Mouse (Mus musculus) liver, embryonic 14.5 days (tissue): ENCODE results near the gene Isoc2a. TPM values are rescaled to one million over a fixed set of nuclear protein-coding genes. Genes with fewer than 3 reads are reported as not detected.

Experiments used
- ATAC-seq: fragments of 200-750 bp; cut with Nextera tagmentation; 2 replicates; pipeline ENCODE4 v1.8.0; 2017; ENCODE audit warnings: moderate number of reproducible peaks, mild to moderate bottlenecking, moderate library complexity; ENCODE audit not compliant: insufficient read depth
- DNase-seq, 3 experiments: peaks; one replicate each; pipeline ENCODE4 v3.0.0-alpha.2; 2012 to 2013; ENCODE audit warnings: low read depth in 3 of 3, low spot score in 3 of 3
- H3K27ac ChIP-seq: fragments of 300-500 bp; sonication (generic); 2 replicates; pipeline ENCODE4 v1.5.1; 2014; ENCODE audit warnings: moderate library complexity, mild to moderate bottlenecking, control low read depth, inconsistent platforms
- H3K27me3 ChIP-seq: fragments of 300-500 bp; sonication (generic); 2 replicates; pipeline ENCODE4 v1.6.1; 2014; ENCODE audit warnings: mild to moderate bottlenecking, low read length, moderate library complexity; ENCODE audit not compliant: control insufficient read depth, insufficient read depth
- H3K36me3 ChIP-seq: fragments of 300-500 bp; sonication (generic); replicated peaks from 2 replicates; pipeline ENCODE4 v1.6.1; 2014; ENCODE audit warnings: low read depth; ENCODE audit not compliant: control insufficient read depth, insufficient read depth
- H3K4me1 ChIP-seq, 2 experiments: fragments of 200-500 bp in 1 of 2; fragments of 300-500 bp in 1 of 2; sonication (generic) in 1 of 2; replicated peaks; 2 replicates each; pipeline ENCODE4 v1.6.1; 2012 to 2014; ENCODE audit warnings: antibody characterized with exemption in 1 of 2, inconsistent platforms in 1 of 2, low read length in 1 of 2; ENCODE audit not compliant: control insufficient read depth in 2 of 2, insufficient read depth in 2 of 2
- H3K4me2 ChIP-seq: fragments of 300-500 bp; sonication (generic); 2 replicates; pipeline ENCODE4 v1.6.1; 2014; ENCODE audit warnings: low read depth, mild to moderate bottlenecking, control low read depth, moderate library complexity
- H3K4me3 ChIP-seq, 2 experiments: fragments of 200-500 bp in 1 of 2; fragments of 300-500 bp in 1 of 2; sonication (generic) in 1 of 2; 2 replicates each; pipeline ENCODE4 v1.5.1; 2012 to 2014; ENCODE audit warnings: low read depth in 2 of 2, low read length in 2 of 2, mild to moderate bottlenecking in 2 of 2, control low read depth in 1 of 2, inconsistent platforms in 1 of 2, moderate library complexity in 1 of 2; ENCODE audit not compliant: insufficient read depth in 1 of 2
- H3K9ac ChIP-seq: fragments of 300-500 bp; sonication (generic); replicated peaks from 2 replicates; pipeline ENCODE4 v1.6.1; 2014; ENCODE audit warnings: mild to moderate bottlenecking, control low read depth, moderate library complexity
- H3K9me3 ChIP-seq: fragments of 300-500 bp; sonication (generic); 2 replicates; pipeline ENCODE4 v1.6.1; 2016; ENCODE audit warnings: low read length, mixed read lengths; ENCODE audit not compliant: control insufficient read depth
- CTCF ChIP-seq: IDR thresholded peaks from 2 replicates; pipeline ENCODE4 v1.5.1; 2016; ENCODE audit warnings: antibody characterized with exemption, low read depth, control low read depth
- EP300 ChIP-seq: IDR thresholded peaks from 2 replicates; pipeline ENCODE4 v1.6.1; 2016; ENCODE audit warnings: antibody characterized with exemption, low read depth
- WGBS: fragments of 180-500 bp; shearing (Covaris S2); extraction: QIAGEN DNeasy Blood & Tissue Kit; methylation state at CpG from one replicate; pipeline ENCODE4 v1.1.7; 2014; ENCODE audit not compliant: insufficient replicate concordance; 5-methylcytosine and 5-hydroxymethylcytosine counted together
- polyA plus RNA-seq, 2 experiments: library from polyadenylated mRNA; depleted of rRNA in 1 of 2; stranded (reverse) in 1 of 2; unstranded in 1 of 2; fragments of >200 nt; fragmentation: Nextera tagmentation in 1 of 2; extraction: Ambion mirVana in 1 of 2; gene quantifications; 2 replicates each; pipeline versions ENCODE4 v1.2.1 to v1.2.3; 2012 to 2014

Isoc2a gene
- polyA plus RNA-seq, 2 experiments, result 0.56 to 6.7 TPM

- Histone ChIP-seq H3K9me3 (no peaks in the 10 kb centered on the region), H3K36me3 (no peaks in the 10 kb centered on the region), H3K4me2 (no peak overlapping the region), H3K27me3 (no peaks in the 10 kb centered on the region), H3K9ac (no peak overlapping the region), H3K4me1 (no peaks in the 10 kb centered on the region), H3K4me3 (no peak overlapping the region), H3K27ac (no peak overlapping the region)
- ATAC-seq (no peak), DNase-seq (no peak)
- TF ChIP-seq CTCF, result no peak
- TF ChIP-seq EP300, result no peak
- WGBS, result 59% methylated on average over 10 of the region's 11 CpGs
These were observed 60.4 kb downstream of the Isoc2a start for GRCm38 (mm10) chr7:4937392-4937791.

- ATAC-seq, result peak; percentile 19; the same call in 1 of the 2 replicates
- no peaks in the 10 kb centered on the region for H3K36me3 ChIP-seq
These were observed 61.5 kb downstream of the Isoc2a start for GRCm38 (mm10) chr7:4938456-4938855.

GRCm38 (mm10) chr7:4940068-4940479 is 63.1 kb downstream of the Isoc2a start:
- Histone ChIP-seq H3K27ac (no peak overlapping the region), H3K9me3 (no peaks in the 10 kb centered on the region), H3K4me3 (no peak overlapping the region), H3K27me3 (no peaks in the 10 kb centered on the region), H3K4me2 (no peak overlapping the region), H3K9ac (no peak overlapping the region), H3K36me3 (no peaks in the 10 kb centered on the region), H3K4me1 (0 out of 4 replicates have a peak, but pooled peaks cover 0 to 2% of the 10 kb centered on the region in 2 experiments)
- DNase-seq (peak; percentile 52 to 62 (median 54)), ATAC-seq (0 out of 2 replicates have a peak, but pooled peaks have one; percentile 32)
- TF ChIP-seq CTCF (peak; percentile 91), EP300 (no peak)
- WGBS, result 13% methylated on average over 9 of the region's 9 CpGs

More at GRCm38 (mm10) chr7:4938456-4938855, 61.5 kb downstream of the Isoc2a start:
- no peak overlapping the region for H3K4me3 ChIP-seq
- no peaks in the 10 kb centered on the region for H3K9me3 ChIP-seq
- 42% methylated on average over 2 of the region's 2 CpGs for WGBS
- no peak for TF ChIP-seq EP300
- TF ChIP-seq CTCF, result peak; percentile 96
- no peak overlapping the region for H3K9ac ChIP-seq
- H3K4me2 ChIP-seq, result no peak overlapping the region
- H3K27me3 ChIP-seq, result no peaks in the 10 kb centered on the region
- DNase-seq, result peak; percentile 43 to 46 (median 45)
- 0 out of 4 replicates have a peak, but pooled peaks cover 0 to 2% of the 10 kb centered on the region in 2 experiments for H3K4me1 ChIP-seq
- no peak overlapping the region for H3K27ac ChIP-seq

- Histone ChIP-seq H3K27me3 (no peaks in the 10 kb centered on the region), H3K4me3 (no peak overlapping the region), H3K4me2 (no peak overlapping the region), H3K36me3 (no peaks in the 10 kb centered on the region), H3K27ac (no peak overlapping the region), H3K4me1 (0 out of 4 replicates have a peak, but pooled peaks cover 0 to 2% of the 10 kb centered on the region in 2 experiments), H3K9me3 (no peaks in the 10 kb centered on the region), H3K9ac (no peak overlapping the region)
- TF ChIP-seq CTCF (no peak), EP300 (no peak)
- WGBS, result 27% methylated on average over 5 of the region's 5 CpGs
- DNase-seq (no peak), ATAC-seq (no peak)
These were observed 65.7 kb downstream of the Isoc2a start for GRCm38 (mm10) chr7:4942673-4943072.

- no peaks in the 10 kb centered on the region for H3K36me3 ChIP-seq
- WGBS, result 10% methylated on average over 15 of the region's 15 CpGs
- TF ChIP-seq CTCF (peak; percentile 96), EP300 (no peak)
- peak; percentile 70 to 77 (median 71) for DNase-seq
- 0 out of 4 replicates have a peak, but pooled peaks cover 0 to 2% of the 10 kb centered on the region in 2 experiments for H3K4me1 ChIP-seq
- no peaks in the 10 kb centered on the region for H3K9me3 ChIP-seq
- no peak overlapping the region for H3K27ac ChIP-seq
- H3K27me3 ChIP-seq, result no peaks in the 10 kb centered on the region
- no peak overlapping the region for H3K9ac ChIP-seq
- peak overlapping the region; percentile 55 for H3K4me2 ChIP-seq
- peak; percentile 74 for ATAC-seq
- H3K4me3 ChIP-seq, result peak overlapping the region in 1 of 2 experiments; percentile 30; a peak in 3 of 4 replicates
These were observed 66.4 kb downstream of the Isoc2a start for GRCm38 (mm10) chr7:4943223-4943815.

Other genes with a start within 250 kb of the Isoc2a start
Only the 30 nearest of the 34 such genes appear.
- gene Hspbp1, start 192.1 kb upstream of the Isoc2a start, polyA plus RNA-seq (2012; rRNA removed), result 28.2 and 38.5 TPM in 2 replicates
- 56.7 and 60.6 TPM in 2 replicates for gene Hspbp1, start 192.1 kb upstream of the Isoc2a start, polyA plus RNA-seq (2014; fragmentation: Nextera tagmentation; extraction: Ambion mirVana)
- 0.39 and 0.54 TPM in 2 replicates for gene Brsk1, start 186.5 kb upstream of the Isoc2a start, polyA plus RNA-seq (2012; rRNA removed)
- not detected in 2 replicates for gene Brsk1, start 186.5 kb upstream of the Isoc2a start, polyA plus RNA-seq (2014; fragmentation: Nextera tagmentation; extraction: Ambion mirVana)
- gene Tmem150b, start 151.9 kb upstream of the Isoc2a start, polyA plus RNA-seq (2012; rRNA removed), result 0.31 TPM in 2 replicates
- gene Tmem150b, start 151.9 kb upstream of the Isoc2a start, polyA plus RNA-seq (2014; fragmentation: Nextera tagmentation; extraction: Ambion mirVana), result 0.18 TPM in 1 of 2 replicates, not detected in the other
- 75.7 and 78.7 TPM in 2 replicates for gene Kmt5c, start 137.0 kb upstream of the Isoc2a start, polyA plus RNA-seq (2012; rRNA removed)
- 37.8 and 44.7 TPM in 2 replicates for gene Kmt5c, start 137.0 kb upstream of the Isoc2a start, polyA plus RNA-seq (2014; fragmentation: Nextera tagmentation; extraction: Ambion mirVana)
- 111 and 119 TPM in 2 replicates for gene Cox6b2, start 124.1 kb upstream of the Isoc2a start, polyA plus RNA-seq (2012; rRNA removed)
- 81.9 and 88.1 TPM in 2 replicates for gene Cox6b2, start 124.1 kb upstream of the Isoc2a start, polyA plus RNA-seq (2014; fragmentation: Nextera tagmentation; extraction: Ambion mirVana)
- not detected in 2 replicates for gene Fam71e2, start 105.9 kb upstream of the Isoc2a start, polyA plus RNA-seq (2012; rRNA removed)
- not detected in 2 replicates for gene Fam71e2, start 105.9 kb upstream of the Isoc2a start, polyA plus RNA-seq (2014; fragmentation: Nextera tagmentation; extraction: Ambion mirVana)
- gene Il11, start 94.3 kb upstream of the Isoc2a start, polyA plus RNA-seq (2012; rRNA removed), result 0.03 and 0.09 TPM in 2 replicates
- not detected in 2 replicates for gene Il11, start 94.3 kb upstream of the Isoc2a start, polyA plus RNA-seq (2014; fragmentation: Nextera tagmentation; extraction: Ambion mirVana)
- gene Tmem190, start 94.2 kb upstream of the Isoc2a start, polyA plus RNA-seq (2012; rRNA removed), result not detected in 2 replicates
- gene Tmem190, start 94.2 kb upstream of the Isoc2a start, polyA plus RNA-seq (2014; fragmentation: Nextera tagmentation; extraction: Ambion mirVana), result not detected in 2 replicates
- gene Tmem238, start 87.5 kb upstream of the Isoc2a start, polyA plus RNA-seq (2012; rRNA removed), result 7.5 and 8.2 TPM in 2 replicates
- 5.4 and 5.8 TPM in 2 replicates for gene Tmem238, start 87.5 kb upstream of the Isoc2a start, polyA plus RNA-seq (2014; fragmentation: Nextera tagmentation; extraction: Ambion mirVana)
- gene Rpl28, start 84.3 kb upstream of the Isoc2a start, polyA plus RNA-seq (2012; rRNA removed), result 237 and 307 TPM in 2 replicates
- 185 and 186 TPM in 2 replicates for gene Rpl28, start 84.3 kb upstream of the Isoc2a start, polyA plus RNA-seq (2014; fragmentation: Nextera tagmentation; extraction: Ambion mirVana)
- gene Ube2s, start 64.6 kb upstream of the Isoc2a start, polyA plus RNA-seq (2012; rRNA removed), result 186 and 265 TPM in 2 replicates
- gene Ube2s, start 64.6 kb upstream of the Isoc2a start, polyA plus RNA-seq (2014; fragmentation: Nextera tagmentation; extraction: Ambion mirVana), result 295 and 316 TPM in 2 replicates
- 0.01 and 0.14 TPM in 2 replicates for gene Shisa7, start 32.5 kb upstream of the Isoc2a start, polyA plus RNA-seq (2012; rRNA removed)
- not detected in 2 replicates for gene Shisa7, start 32.5 kb upstream of the Isoc2a start, polyA plus RNA-seq (2014; fragmentation: Nextera tagmentation; extraction: Ambion mirVana)
- 1.6 and 2.4 TPM in 2 replicates for gene Isoc2b, start 6.9 kb upstream of the Isoc2a start, polyA plus RNA-seq (2012; rRNA removed)
- gene Isoc2b, start 6.9 kb upstream of the Isoc2a start, polyA plus RNA-seq (2014; fragmentation: Nextera tagmentation; extraction: Ambion mirVana), result 2.8 and 3.8 TPM in 2 replicates
- 0.02 TPM in 1 of 2 replicates, not detected in the other for gene Gm36210, start 29.4 kb downstream of the Isoc2a start, polyA plus RNA-seq (2012; rRNA removed)
- not detected in 2 replicates for gene Gm36210, start 29.4 kb downstream of the Isoc2a start, polyA plus RNA-seq (2014; fragmentation: Nextera tagmentation; extraction: Ambion mirVana)
- 2.9 and 3.7 TPM in 2 replicates for gene Zfp628, start 38.1 kb downstream of the Isoc2a start, polyA plus RNA-seq (2012; rRNA removed)
- 1.5 and 1.6 TPM in 2 replicates for gene Zfp628, start 38.1 kb downstream of the Isoc2a start, polyA plus RNA-seq (2014; fragmentation: Nextera tagmentation; extraction: Ambion mirVana)
- 0.38 and 0.39 TPM in 2 replicates for gene Nat14, start 44.9 kb downstream of the Isoc2a start, polyA plus RNA-seq (2012; rRNA removed)
- 0.10 and 0.11 TPM in 2 replicates for gene Nat14, start 44.9 kb downstream of the Isoc2a start, polyA plus RNA-seq (2014; fragmentation: Nextera tagmentation; extraction: Ambion mirVana)
- 0.12 and 0.14 TPM in 2 replicates for gene Ssc5d, start 48.6 kb downstream of the Isoc2a start, polyA plus RNA-seq (2012; rRNA removed)
- 0.03 and 0.09 TPM in 2 replicates for gene Ssc5d, start 48.6 kb downstream of the Isoc2a start, polyA plus RNA-seq (2014; fragmentation: Nextera tagmentation; extraction: Ambion mirVana)
- 0.01 and 0.02 TPM in 2 replicates for gene Sbk2, start 87.3 kb downstream of the Isoc2a start, polyA plus RNA-seq (2012; rRNA removed)
- not detected in 2 replicates for gene Sbk2, start 87.3 kb downstream of the Isoc2a start, polyA plus RNA-seq (2014; fragmentation: Nextera tagmentation; extraction: Ambion mirVana)
- gene Sbk3, start 94.0 kb downstream of the Isoc2a start, polyA plus RNA-seq (2012; rRNA removed), result not detected in 2 replicates
- not detected in 2 replicates for gene Sbk3, start 94.0 kb downstream of the Isoc2a start, polyA plus RNA-seq (2014; fragmentation: Nextera tagmentation; extraction: Ambion mirVana)
- 6.7 and 11.2 TPM in 2 replicates for gene Zfp579, start 119.0 kb downstream of the Isoc2a start, polyA plus RNA-seq (2012; rRNA removed)
- gene Zfp579, start 119.0 kb downstream of the Isoc2a start, polyA plus RNA-seq (2014; fragmentation: Nextera tagmentation; extraction: Ambion mirVana), result 2.8 and 4.0 TPM in 2 replicates
- gene Zfp524, start 137.3 kb downstream of the Isoc2a start, polyA plus RNA-seq (2012; rRNA removed), result 9.1 and 9.5 TPM in 2 replicates
- gene Zfp524, start 137.3 kb downstream of the Isoc2a start, polyA plus RNA-seq (2014; fragmentation: Nextera tagmentation; extraction: Ambion mirVana), result 8.9 TPM in 2 replicates
- gene Fiz1, start 137.5 kb downstream of the Isoc2a start, polyA plus RNA-seq (2012; rRNA removed), result 12.1 and 14.1 TPM in 2 replicates
- 10.7 and 13.2 TPM in 2 replicates for gene Fiz1, start 137.5 kb downstream of the Isoc2a start, polyA plus RNA-seq (2014; fragmentation: Nextera tagmentation; extraction: Ambion mirVana)
- gene Gm44973, start 138.3 kb downstream of the Isoc2a start, polyA plus RNA-seq (2012; rRNA removed), result 0.03 and 0.10 TPM in 2 replicates
- 1.6 and 1.9 TPM in 2 replicates for gene Gm44973, start 138.3 kb downstream of the Isoc2a start, polyA plus RNA-seq (2014; fragmentation: Nextera tagmentation; extraction: Ambion mirVana)
- gene Zfp865, start 143.2 kb downstream of the Isoc2a start, polyA plus RNA-seq (2012; rRNA removed), result 6.4 and 7.6 TPM in 2 replicates
- 0.98 and 1.0 TPM in 2 replicates for gene Zfp865, start 143.2 kb downstream of the Isoc2a start, polyA plus RNA-seq (2014; fragmentation: Nextera tagmentation; extraction: Ambion mirVana)
- 0.49 and 0.64 TPM in 2 replicates for gene Ccdc106, start 143.4 kb downstream of the Isoc2a start, polyA plus RNA-seq (2012; rRNA removed)
- 0.24 and 0.35 TPM in 2 replicates for gene Ccdc106, start 143.4 kb downstream of the Isoc2a start, polyA plus RNA-seq (2014; fragmentation: Nextera tagmentation; extraction: Ambion mirVana)
- gene 4632433K11Rik, start 157.0 kb downstream of the Isoc2a start, polyA plus RNA-seq (2012; rRNA removed), result not detected in 2 replicates
- not detected in 2 replicates for gene 4632433K11Rik, start 157.0 kb downstream of the Isoc2a start, polyA plus RNA-seq (2014; fragmentation: Nextera tagmentation; extraction: Ambion mirVana)
- 0.90 and 0.96 TPM in 2 replicates for gene Zfp784, start 161.3 kb downstream of the Isoc2a start, polyA plus RNA-seq (2012; rRNA removed)
- gene Zfp784, start 161.3 kb downstream of the Isoc2a start, polyA plus RNA-seq (2014; fragmentation: Nextera tagmentation; extraction: Ambion mirVana), result 0.86 and 1.0 TPM in 2 replicates
- 1.4 and 1.7 TPM in 2 replicates for gene Zfp580, start 174.4 kb downstream of the Isoc2a start, polyA plus RNA-seq (2012; rRNA removed)
- gene Zfp580, start 174.4 kb downstream of the Isoc2a start, polyA plus RNA-seq (2014; fragmentation: Nextera tagmentation; extraction: Ambion mirVana), result 1.6 and 1.8 TPM in 2 replicates
- gene U2af2, start 185.0 kb downstream of the Isoc2a start, polyA plus RNA-seq (2012; rRNA removed), result 110 and 132 TPM in 2 replicates
- gene U2af2, start 185.0 kb downstream of the Isoc2a start, polyA plus RNA-seq (2014; fragmentation: Nextera tagmentation; extraction: Ambion mirVana), result 52.2 and 60.2 TPM in 2 replicates
- gene Epn1, start 203.1 kb downstream of the Isoc2a start, polyA plus RNA-seq (2012; rRNA removed), result 54.4 and 57.5 TPM in 2 replicates
- 45.4 and 56.7 TPM in 2 replicates for gene Epn1, start 203.1 kb downstream of the Isoc2a start, polyA plus RNA-seq (2014; fragmentation: Nextera tagmentation; extraction: Ambion mirVana)